Mouse (Mus musculus): ENCODE data around the gene Treml1. TPM values are rescaled to one million over a fixed set of nuclear protein-coding genes. Genes with fewer than 3 reads are reported as not detected.
A peak's percentile ranks its signal among the peaks of the same experiment; 100 is the strongest.

Gene Treml1
- total RNA-seq, 1 experiment: 0.40 TPM

DNA sequence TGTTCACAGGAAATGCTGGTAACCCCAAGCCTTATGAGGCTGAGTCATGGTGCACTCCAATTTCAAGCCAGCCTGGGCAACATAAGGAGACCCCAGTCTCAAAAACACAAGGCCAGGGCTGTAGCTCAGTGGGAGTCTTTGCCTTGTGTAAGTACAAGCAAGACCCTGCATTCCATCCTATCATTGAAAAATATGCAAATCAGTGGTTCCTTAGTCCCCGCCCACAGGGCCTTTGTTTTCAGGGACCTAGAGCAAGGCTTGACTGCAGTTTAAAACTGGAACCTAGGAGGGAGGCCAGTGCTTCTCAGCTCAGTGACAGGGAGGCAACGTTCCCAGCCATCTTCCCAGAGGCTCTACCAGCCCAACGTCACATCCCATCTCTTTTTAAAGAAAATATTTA, 36.5 kb upstream of the Treml1 start:
- Histone ChIP-seq H3K4me1 (ENCODE audit: control insufficient read depth in 2 of 2, insufficient read depth in 2 of 2, low read length in 2 of 2, poor library complexity in 1 of 2) (peaks cover 0 to 3% of the 10 kb centered on the region in 2 experiments; a peak in 1 of 4 replicates), H3K36me3 (ENCODE audit: control insufficient read depth, insufficient read depth, low read length, poor library complexity, severe bottlenecking) (no peaks in the 10 kb centered on the region), H3K9ac (ENCODE audit: insufficient read depth, low read depth, low read length, poor library complexity, severe bottlenecking) (no peak overlapping the region), H3K4me3 (ENCODE audit: insufficient read depth in 1 of 2, low read depth in 1 of 2, low read length in 2 of 2, poor library complexity in 1 of 2, severe bottlenecking in 1 of 2) (no peak overlapping the region), H3K27ac (ENCODE audit: insufficient read depth, low read depth, low read length, poor library complexity, severe bottlenecking) (no peak overlapping the region), H3K9me3 (ENCODE audit: control insufficient read depth, insufficient read depth, low read depth, low read length) (no peaks in the 10 kb centered on the region)
- DNase-seq (ENCODE audit: low read depth, low spot score): peak; percentile 70
- TF ChIP-seq ZC3H11A (IDR thresholded peaks at IDR 0.05; ENCODE audit: borderline replicate concordance, low read depth, low read length) (no peak), MAFK (IDR thresholded peaks at IDR 0.05; ENCODE audit: insufficient read depth, low read depth, low read length) (0 out of 2 replicates have a peak, but pooled peaks have one; percentile 35)
- in situ Hi-C loops (cut with MboI; ENCODE audit: low sequenced_read_pairs in 2 of 2, unreplicated experiment in 2 of 2): no loop called here

DNA sequence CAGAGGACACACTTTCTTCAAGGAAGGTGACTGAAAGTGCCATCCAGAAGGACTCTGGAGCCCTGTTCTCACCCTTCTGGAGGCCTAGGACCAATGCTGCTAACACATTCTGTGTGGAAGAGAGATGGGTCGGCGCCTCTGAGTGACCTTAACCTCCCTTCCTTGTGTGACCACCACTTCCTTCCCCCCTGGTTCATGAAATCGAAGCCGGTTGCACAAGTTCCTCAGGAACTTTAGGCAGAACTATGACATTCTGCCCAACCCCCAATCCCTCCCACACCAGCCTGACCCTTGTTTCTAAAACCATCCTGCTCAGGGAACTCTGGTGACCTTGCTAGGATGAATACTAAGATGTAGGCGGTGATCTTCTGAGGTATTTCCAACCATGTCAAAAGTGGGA, 35.5 kb upstream of the Treml1 start:
- DNase-seq (ENCODE audit: low read depth, low spot score): no peak

DNA sequence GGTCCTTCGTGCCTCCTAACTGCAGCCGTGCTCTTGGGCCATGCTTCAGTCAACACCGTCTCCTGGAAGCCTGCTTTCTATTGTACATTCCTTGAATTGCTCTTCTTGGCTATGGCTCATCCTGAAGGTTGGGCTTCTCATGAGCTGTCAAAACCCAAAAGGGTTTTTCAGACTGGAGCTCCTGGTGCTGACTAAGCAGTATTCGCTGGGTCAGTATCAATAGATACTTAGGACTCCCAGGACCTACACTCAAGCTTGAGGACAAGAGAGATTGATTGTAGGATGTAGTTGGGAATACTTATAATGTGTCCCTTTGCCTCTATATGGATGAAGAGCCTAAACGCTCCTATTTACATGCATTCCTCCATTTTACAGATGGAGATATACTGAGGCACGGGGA, 34.6 kb upstream of the Treml1 start:
- Histone ChIP-seq H3K27ac (ENCODE audit: insufficient read depth, low read depth, low read length, poor library complexity, severe bottlenecking) (no peak overlapping the region), H3K9me3 (ENCODE audit: control insufficient read depth, insufficient read depth, low read depth, low read length) (no peaks in the 10 kb centered on the region), H3K9ac (ENCODE audit: insufficient read depth, low read depth, low read length, poor library complexity, severe bottlenecking) (no peak overlapping the region), H3K36me3 (ENCODE audit: control insufficient read depth, insufficient read depth, low read length, poor library complexity, severe bottlenecking) (no peaks in the 10 kb centered on the region), H3K4me3 (ENCODE audit: insufficient read depth in 1 of 2, low read depth in 1 of 2, low read length in 2 of 2, poor library complexity in 1 of 2, severe bottlenecking in 1 of 2) (no peak overlapping the region), H3K4me1 (ENCODE audit: control insufficient read depth in 2 of 2, insufficient read depth in 2 of 2, low read length in 2 of 2, poor library complexity in 1 of 2) (peaks cover 0 to 3% of the 10 kb centered on the region in 2 experiments; a peak in 1 of 4 replicates)
- DNase-seq (ENCODE audit: low read depth, low spot score): no peak
- in situ Hi-C loops (cut with MboI; ENCODE audit: low sequenced_read_pairs in 2 of 2, unreplicated experiment in 2 of 2): no loop called here
- peak; percentile 73; the same call in 1 of the 2 replicates for TF ChIP-seq MAFK (IDR thresholded peaks at IDR 0.05; ENCODE audit: insufficient read depth, low read depth, low read length)
- no peak for TF ChIP-seq ZC3H11A (IDR thresholded peaks at IDR 0.05; ENCODE audit: borderline replicate concordance, low read depth, low read length)
- no peak for TF ChIP-seq ZNF384 (IDR thresholded peaks at IDR 0.05; ENCODE audit: low read depth, low read length)

More for the DNA sequence above, 35.5 kb upstream of the Treml1 start:
- Histone ChIP-seq H3K4me3 (ENCODE audit: insufficient read depth in 1 of 2, low read depth in 1 of 2, low read length in 2 of 2, poor library complexity in 1 of 2, severe bottlenecking in 1 of 2) (no peak overlapping the region), H3K27ac (ENCODE audit: insufficient read depth, low read depth, low read length, poor library complexity, severe bottlenecking) (no peak overlapping the region), H3K4me1 (ENCODE audit: control insufficient read depth in 2 of 2, insufficient read depth in 2 of 2, low read length in 2 of 2, poor library complexity in 1 of 2) (peaks cover 0 to 3% of the 10 kb centered on the region in 2 experiments; a peak in 1 of 4 replicates), H3K9ac (ENCODE audit: insufficient read depth, low read depth, low read length, poor library complexity, severe bottlenecking) (no peak overlapping the region), H3K9me3 (ENCODE audit: control insufficient read depth, insufficient read depth, low read depth, low read length) (no peaks in the 10 kb centered on the region), H3K36me3 (ENCODE audit: control insufficient read depth, insufficient read depth, low read length, poor library complexity, severe bottlenecking) (no peaks in the 10 kb centered on the region)
- in situ Hi-C loops (cut with MboI; ENCODE audit: low sequenced_read_pairs in 2 of 2, unreplicated experiment in 2 of 2): no loop called here
- TF ChIP-seq ZNF384 (IDR thresholded peaks at IDR 0.05; ENCODE audit: low read depth, low read length) (no peak), CHD2 (IDR thresholded peaks at IDR 0.05; ENCODE audit: low read depth, low read length) (no peak), MAFK (IDR thresholded peaks at IDR 0.05; ENCODE audit: insufficient read depth, low read depth, low read length) (no peak), HCFC1 (IDR thresholded peaks at IDR 0.05; ENCODE audit: borderline replicate concordance, insufficient read depth, low read length) (no peak), ZC3H11A (IDR thresholded peaks at IDR 0.05; ENCODE audit: borderline replicate concordance, low read depth, low read length) (no peak)

DNA sequence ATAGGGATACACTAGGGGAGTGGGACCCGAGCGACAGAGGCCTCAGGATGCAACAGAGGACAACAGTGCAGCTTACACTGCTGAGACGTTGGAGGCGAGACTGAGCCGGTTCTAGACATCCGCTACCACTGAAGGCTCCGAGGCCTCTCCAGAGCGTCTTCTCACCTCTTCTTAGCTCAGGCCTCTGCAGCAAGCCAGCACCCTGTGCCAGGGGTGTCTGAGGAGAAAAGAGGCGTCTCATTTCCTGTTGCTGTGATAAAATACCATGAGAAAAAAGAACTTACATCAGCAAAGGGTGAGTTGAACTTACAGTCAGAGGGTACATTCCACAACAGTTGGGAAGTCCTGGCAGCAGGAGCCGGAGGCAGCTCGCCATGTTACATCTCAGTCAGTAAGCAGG, 34.1 kb upstream of the Treml1 start:
- H3K27ac ChIP-seq (ENCODE audit: insufficient read depth, low read depth, low read length, poor library complexity, severe bottlenecking): no peak overlapping the region
- DNase-seq (ENCODE audit: low read depth, low spot score): no peak
- no peaks in the 10 kb centered on the region for H3K36me3 ChIP-seq (ENCODE audit: control insufficient read depth, insufficient read depth, low read length, poor library complexity, severe bottlenecking)
- H3K4me3 ChIP-seq (ENCODE audit: insufficient read depth in 1 of 2, low read depth in 1 of 2, low read length in 2 of 2, poor library complexity in 1 of 2, severe bottlenecking in 1 of 2): no peak overlapping the region
- peaks cover 0 to 3% of the 10 kb centered on the region in 2 experiments; a peak in 1 of 4 replicates for H3K4me1 ChIP-seq (ENCODE audit: control insufficient read depth in 2 of 2, insufficient read depth in 2 of 2, low read length in 2 of 2, poor library complexity in 1 of 2)
- no peak for TF ChIP-seq ZC3H11A (IDR thresholded peaks at IDR 0.05; ENCODE audit: borderline replicate concordance, low read depth, low read length)
- TF ChIP-seq ZNF384 (IDR thresholded peaks at IDR 0.05; ENCODE audit: low read depth, low read length): no peak
- TF ChIP-seq MAFK (IDR thresholded peaks at IDR 0.05; ENCODE audit: insufficient read depth, low read depth, low read length): no peak
- no peak for TF ChIP-seq HCFC1 (IDR thresholded peaks at IDR 0.05; ENCODE audit: borderline replicate concordance, insufficient read depth, low read length)
- TF ChIP-seq CHD2 (IDR thresholded peaks at IDR 0.05; ENCODE audit: low read depth, low read length): no peak
- H3K9me3 ChIP-seq (ENCODE audit: control insufficient read depth, insufficient read depth, low read depth, low read length): no peaks in the 10 kb centered on the region
- no peak overlapping the region for H3K9ac ChIP-seq (ENCODE audit: insufficient read depth, low read depth, low read length, poor library complexity, severe bottlenecking)
- in situ Hi-C loops (cut with MboI; ENCODE audit: low sequenced_read_pairs in 2 of 2, unreplicated experiment in 2 of 2): no loop called here

DNA sequence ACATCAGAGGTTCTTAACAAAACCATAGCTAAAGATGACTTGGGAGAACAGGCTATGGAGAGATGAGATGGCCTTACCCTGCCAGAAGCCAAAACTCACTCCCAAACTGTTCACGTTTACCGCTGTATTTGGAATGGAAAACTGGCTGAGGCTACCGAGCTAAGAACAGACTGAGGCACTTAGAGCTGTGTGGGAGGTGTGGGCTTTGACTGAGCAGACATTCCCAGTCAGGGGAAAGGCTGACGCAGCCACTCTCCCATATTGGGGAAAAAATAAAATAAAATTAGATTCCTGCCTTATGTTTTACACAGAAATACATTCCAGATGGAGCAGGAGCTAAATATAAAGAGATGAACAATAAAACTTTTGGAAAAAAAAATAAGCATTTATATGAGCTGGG, 33.1 kb upstream of the Treml1 start:
- no peak overlapping the region for H3K9ac ChIP-seq (ENCODE audit: insufficient read depth, low read depth, low read length, poor library complexity, severe bottlenecking)
- no peak overlapping the region for H3K27ac ChIP-seq (ENCODE audit: insufficient read depth, low read depth, low read length, poor library complexity, severe bottlenecking)
- H3K9me3 ChIP-seq (ENCODE audit: control insufficient read depth, insufficient read depth, low read depth, low read length): no peaks in the 10 kb centered on the region
- TF ChIP-seq CHD2 (IDR thresholded peaks at IDR 0.05; ENCODE audit: low read depth, low read length) (no peak), MAFK (IDR thresholded peaks at IDR 0.05; ENCODE audit: insufficient read depth, low read depth, low read length) (no peak), ZNF384 (IDR thresholded peaks at IDR 0.05; ENCODE audit: low read depth, low read length) (no peak), ZC3H11A (IDR thresholded peaks at IDR 0.05; ENCODE audit: borderline replicate concordance, low read depth, low read length) (no peak), HCFC1 (IDR thresholded peaks at IDR 0.05; ENCODE audit: borderline replicate concordance, insufficient read depth, low read length) (no peak)
- DNase-seq (ENCODE audit: low read depth, low spot score): no peak
- no peaks in the 10 kb centered on the region for H3K36me3 ChIP-seq (ENCODE audit: control insufficient read depth, insufficient read depth, low read length, poor library complexity, severe bottlenecking)
- H3K4me3 ChIP-seq (ENCODE audit: insufficient read depth in 1 of 2, low read depth in 1 of 2, low read length in 2 of 2, poor library complexity in 1 of 2, severe bottlenecking in 1 of 2): no peak overlapping the region
- in situ Hi-C loops (cut with MboI; ENCODE audit: low sequenced_read_pairs in 2 of 2, unreplicated experiment in 2 of 2): no loop called here
- H3K4me1 ChIP-seq (ENCODE audit: control insufficient read depth in 2 of 2, insufficient read depth in 2 of 2, low read length in 2 of 2, poor library complexity in 1 of 2): peaks cover 0 to 3% of the 10 kb centered on the region in 2 experiments; a peak in 1 of 4 replicates
